Mouse (Mus musculus) midbrain, embryonic 14.5 days (tissue): ENCODE results near the gene Cntrob. TPM values are rescaled to one million over a fixed set of nuclear protein-coding genes. Genes with fewer than 3 reads are reported as not detected.

ENCODE experiments used
- ATAC-seq: fragments of 200-750 bp; cut with Nextera tagmentation; 2 replicates; pipeline ENCODE4 v1.8.0; 2017; ENCODE audit warnings: moderate number of reproducible peaks, moderate library complexity; ENCODE audit not compliant: low FRiP score, low TSS enrichment
- DNase-seq: peaks from one replicate; pipeline ENCODE4 v3.0.0-alpha.2; 2015
- H3K27ac ChIP-seq: fragments of 300-500 bp; sonication (generic); replicated peaks from 2 replicates; pipeline ENCODE4 v1.5.1; 2014; ENCODE audit warnings: mild to moderate bottlenecking, low read depth, low read length, moderate library complexity
- H3K27me3 ChIP-seq: fragments of 300-500 bp; sonication (generic); 2 replicates; pipeline ENCODE4 v1.6.1; 2014; ENCODE audit warnings: low read length, control low read depth, mixed read lengths; ENCODE audit not compliant: control insufficient read depth, insufficient read depth
- H3K36me3 ChIP-seq: fragments of 300-500 bp; sonication (generic); 2 replicates; pipeline ENCODE4 v1.6.1; 2014; ENCODE audit warnings: low read length, control low read depth; ENCODE audit not compliant: control insufficient read depth, insufficient read depth
- H3K4me1 ChIP-seq: fragments of 300-500 bp; sonication (generic); 2 replicates; pipeline ENCODE4 v1.6.1; 2014; ENCODE audit warnings: mild to moderate bottlenecking, antibody characterized with exemption, low read length, control low read depth; ENCODE audit not compliant: control insufficient read depth, insufficient read depth
- H3K4me2 ChIP-seq: fragments of 300-500 bp; sonication (generic); 2 replicates; pipeline ENCODE4 v1.6.1; 2014; ENCODE audit warnings: mild to moderate bottlenecking, low read length, moderate library complexity
- H3K4me3 ChIP-seq: fragments of 300-500 bp; sonication (generic); replicated peaks from 2 replicates; pipeline ENCODE4 v1.5.1; 2014; ENCODE audit warnings: low read depth, low read length
- H3K9ac ChIP-seq: fragments of 300-500 bp; sonication (generic); replicated peaks from 2 replicates; pipeline ENCODE4 v1.6.1; 2014; ENCODE audit warnings: mild to moderate bottlenecking, low read length, moderate library complexity
- H3K9me3 ChIP-seq: fragments of 300-500 bp; sonication (generic); 2 replicates; pipeline ENCODE4 v1.6.1; 2016; ENCODE audit warnings: low read length, control low read depth, mixed read lengths; ENCODE audit not compliant: control insufficient read depth
- WGBS: fragments of 180-500 bp; shearing (Covaris S2); extraction: QIAGEN DNeasy Blood & Tissue Kit; methylation state at CpG from one replicate; pipeline ENCODE4 v1.1.7; 2014; 5-methylcytosine and 5-hydroxymethylcytosine counted together
- polyA plus RNA-seq: library from polyadenylated mRNA; unstranded; fragments of >200 nt; fragmentation: Nextera tagmentation; extraction: Ambion mirVana; gene quantifications from 2 replicates; pipeline ENCODE4 v1.2.1, GENCODE M21; 2014

The Cntrob gene
- polyA plus RNA-seq = 14.9 and 18.6 TPM in 2 replicates

DNA sequence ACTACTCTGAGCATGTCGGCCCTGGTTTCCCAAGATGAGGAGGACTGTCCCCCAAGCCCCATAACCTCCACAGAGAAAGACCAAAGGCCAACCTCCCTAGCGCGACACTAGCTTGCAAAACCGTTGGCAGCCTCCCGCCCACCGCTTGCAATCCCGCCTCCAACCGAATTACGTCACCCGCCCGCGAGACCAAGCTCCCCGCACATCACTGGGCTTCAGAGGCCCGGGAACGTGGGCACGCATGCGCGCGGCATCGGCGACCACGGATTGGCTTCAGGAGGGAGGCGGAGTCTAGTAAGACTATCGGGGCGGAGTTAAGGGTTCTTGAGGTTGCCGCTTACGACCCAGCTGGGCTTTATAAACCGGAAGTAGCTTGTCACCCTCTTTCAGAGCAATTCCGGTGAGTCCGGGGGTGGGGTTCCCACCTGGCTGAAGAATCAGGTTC lies at the start of gene Cntrob, which contains the start of gene Trappc1:
Gene Cntrob, minus strand, starts transcription at position 109 of the 445 bp plus-strand sequence.
Gene Trappc1, plus strand, starts transcription at position 314 of the 445 bp plus-strand sequence.
- H3K27me3 ChIP-seq = peaks cover 12% of the 10 kb centered on the region
- WGBS = 0% methylated on average over 30 of the region's 30 CpGs
- H3K9ac ChIP-seq = peak within 1 kb of the TSS; percentile 67
- H3K9me3 ChIP-seq = no peaks in the 10 kb centered on the region
- DNase-seq = peak; percentile 99
- H3K27ac ChIP-seq = peak within 1 kb of the TSS; percentile 85
- peak within 1 kb of the TSS; percentile 81 for H3K4me2 ChIP-seq
- H3K4me1 ChIP-seq = peaks cover 26% of the 10 kb centered on the region
- H3K36me3 ChIP-seq = peaks cover 17% of the 10 kb centered on the region
- H3K4me3 ChIP-seq = peak within 1 kb of the TSS; percentile 60
- peak; percentile 93 for ATAC-seq

DNA sequence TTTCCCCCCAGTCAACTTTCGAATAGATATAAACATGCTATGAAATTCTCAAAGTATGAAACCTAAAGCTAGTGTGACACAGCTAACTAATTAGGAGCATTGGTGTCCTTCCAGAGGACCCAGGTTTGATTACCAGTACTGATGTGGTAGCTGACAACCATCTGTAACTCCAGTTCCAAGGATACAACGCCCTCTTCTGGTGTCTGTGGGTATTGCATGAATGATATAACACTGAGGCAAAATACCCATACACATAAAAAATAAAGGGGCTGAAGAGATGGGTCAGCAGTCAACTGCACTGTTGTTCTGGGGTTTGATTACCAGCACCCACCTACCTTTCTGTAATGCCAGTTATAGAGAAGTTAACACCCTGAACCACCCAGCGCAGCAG lies 49.2 kb upstream of the Cntrob start:
- Histone ChIP-seq H3K4me1 (peaks cover 26% of the 10 kb centered on the region), H3K27me3 (no peaks in the 10 kb centered on the region), H3K9ac (no peak overlapping the region), H3K4me2 (no peak overlapping the region), H3K4me3 (no peak overlapping the region), H3K36me3 (peaks cover 4% of the 10 kb centered on the region; the same call in 1 of the 2 replicates), H3K27ac (no peak overlapping the region; the same call in 1 of the 2 replicates), H3K9me3 (no peaks in the 10 kb centered on the region)
- DNase-seq (no peak), ATAC-seq (no peak)
- WGBS = 68% methylated on average over 3 of the region's 3 CpGs

DNA sequence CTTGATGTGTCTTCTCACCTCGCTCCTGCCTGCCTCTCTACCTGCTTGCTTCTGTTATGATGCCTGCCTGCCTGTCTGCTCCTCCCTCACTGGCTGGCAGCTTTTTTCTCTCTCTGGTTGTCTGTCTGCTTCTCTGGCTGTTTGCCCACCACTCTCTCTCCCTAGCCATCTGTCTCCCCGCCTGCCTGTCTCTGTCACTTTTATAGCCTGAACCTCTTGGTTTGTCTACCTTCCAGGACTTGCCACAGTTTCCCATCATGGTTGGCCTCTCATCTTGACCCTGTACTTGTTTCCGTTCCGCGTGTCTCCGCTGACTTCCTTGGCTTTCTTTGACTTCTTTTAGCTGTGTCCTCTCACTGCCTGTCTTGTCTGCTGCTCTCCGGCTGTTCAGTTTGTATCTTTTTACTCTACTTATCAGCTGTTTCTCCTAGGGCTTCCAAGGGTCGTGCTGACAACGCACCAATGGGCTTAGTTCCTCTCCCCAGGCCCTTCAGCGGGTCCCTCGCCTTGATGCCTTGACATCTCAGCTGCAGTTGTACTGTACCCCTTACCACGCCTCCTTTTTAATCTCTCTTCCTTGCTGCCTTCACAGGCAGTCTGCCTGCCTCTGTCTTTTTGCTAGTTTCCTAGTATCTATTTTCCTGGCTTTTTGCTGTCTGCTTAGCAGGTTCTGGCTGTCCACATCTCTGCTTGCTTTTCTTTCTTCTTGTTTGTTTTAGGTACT lies 48.6 kb upstream of the Cntrob start:
- Histone ChIP-seq H3K4me1 (peaks cover 27% of the 10 kb centered on the region), H3K27me3 (no peaks in the 10 kb centered on the region), H3K9ac (peak overlapping the region; percentile 37; the same call in 1 of the 2 replicates), H3K4me2 (peak overlapping the region; percentile 45), H3K9me3 (no peaks in the 10 kb centered on the region), H3K4me3 (no peak overlapping the region), H3K36me3 (peaks cover 4% of the 10 kb centered on the region; the same call in 1 of the 2 replicates), H3K27ac (peak overlapping the region; percentile 74)
- DNase-seq = peak; percentile 52
- 40% methylated on average over 12 of the region's 12 CpGs for WGBS
- ATAC-seq = no peak

DNA sequence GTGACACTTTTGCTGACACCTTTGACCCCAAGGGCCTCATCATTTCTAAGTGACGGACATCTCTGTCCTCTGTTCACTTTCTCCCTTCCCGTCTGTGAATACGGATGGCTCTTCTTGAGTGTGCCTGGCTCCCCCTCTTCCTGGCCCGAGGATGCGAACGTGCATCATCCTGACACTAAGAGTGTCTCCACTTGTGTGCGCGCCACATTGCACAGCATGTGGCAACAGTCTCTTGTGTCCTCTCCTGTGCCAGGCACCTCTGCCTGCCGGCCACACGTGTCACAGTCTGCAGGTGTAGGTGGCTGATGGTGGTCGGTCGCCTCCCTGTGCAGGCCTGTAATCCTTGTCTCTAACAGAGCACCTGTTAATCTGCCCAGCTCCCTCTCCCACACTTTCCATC lies 48.0 kb upstream of the Cntrob start:
- DNase-seq = no peak
- Histone ChIP-seq H3K9ac (peak overlapping the region; percentile 37; the same call in 1 of the 2 replicates), H3K4me3 (peak overlapping the region; percentile 1; the same call in 1 of the 2 replicates)

DNA sequence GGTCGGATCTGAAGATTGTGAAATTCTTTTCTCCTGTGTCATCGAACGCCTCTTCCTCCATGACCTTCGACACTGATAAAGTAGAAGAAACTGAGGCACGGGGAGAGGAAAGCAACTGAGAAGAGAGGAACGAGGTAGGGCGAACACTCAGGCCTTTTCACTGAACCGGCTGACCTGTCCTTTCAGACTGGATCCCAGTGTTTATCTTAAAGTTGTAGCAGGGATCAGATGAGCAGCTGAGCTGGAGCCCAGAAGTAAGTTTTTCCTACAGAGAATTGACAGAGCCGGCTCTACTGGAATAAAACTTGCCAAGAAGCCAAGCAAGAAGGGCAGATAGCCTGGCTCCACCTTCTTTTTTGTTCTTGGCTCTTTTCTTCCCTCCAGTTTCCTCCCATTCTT lies 47.2 kb upstream of the Cntrob start:
- no peaks in the 10 kb centered on the region for H3K9me3 ChIP-seq
- DNase-seq (no peak), ATAC-seq (no peak)
- 6% methylated on average over 9 of the region's 9 CpGs for WGBS
- H3K4me1 ChIP-seq = peaks cover 31% of the 10 kb centered on the region
- peaks cover 4% of the 10 kb centered on the region; the same call in 1 of the 2 replicates for H3K36me3 ChIP-seq
- no peaks in the 10 kb centered on the region for H3K27me3 ChIP-seq
- H3K9ac ChIP-seq = peak overlapping the region; percentile 18; the same call in 1 of the 2 replicates
- H3K4me3 ChIP-seq = no peak overlapping the region
- peak overlapping the region; percentile 74 for H3K27ac ChIP-seq
- H3K4me2 ChIP-seq = peak overlapping the region; percentile 45

More for the DNA sequence above, 48.0 kb upstream of the Cntrob start:
- Histone ChIP-seq H3K27me3 (no peaks in the 10 kb centered on the region), H3K36me3 (peaks cover 4% of the 10 kb centered on the region; the same call in 1 of the 2 replicates), H3K27ac (peak overlapping the region; percentile 74), H3K4me1 (peaks cover 27% of the 10 kb centered on the region), H3K9me3 (no peaks in the 10 kb centered on the region), H3K4me2 (peak overlapping the region; percentile 45)
- ATAC-seq = no peak
- WGBS = 25% methylated on average over 12 of the region's 12 CpGs

DNA sequence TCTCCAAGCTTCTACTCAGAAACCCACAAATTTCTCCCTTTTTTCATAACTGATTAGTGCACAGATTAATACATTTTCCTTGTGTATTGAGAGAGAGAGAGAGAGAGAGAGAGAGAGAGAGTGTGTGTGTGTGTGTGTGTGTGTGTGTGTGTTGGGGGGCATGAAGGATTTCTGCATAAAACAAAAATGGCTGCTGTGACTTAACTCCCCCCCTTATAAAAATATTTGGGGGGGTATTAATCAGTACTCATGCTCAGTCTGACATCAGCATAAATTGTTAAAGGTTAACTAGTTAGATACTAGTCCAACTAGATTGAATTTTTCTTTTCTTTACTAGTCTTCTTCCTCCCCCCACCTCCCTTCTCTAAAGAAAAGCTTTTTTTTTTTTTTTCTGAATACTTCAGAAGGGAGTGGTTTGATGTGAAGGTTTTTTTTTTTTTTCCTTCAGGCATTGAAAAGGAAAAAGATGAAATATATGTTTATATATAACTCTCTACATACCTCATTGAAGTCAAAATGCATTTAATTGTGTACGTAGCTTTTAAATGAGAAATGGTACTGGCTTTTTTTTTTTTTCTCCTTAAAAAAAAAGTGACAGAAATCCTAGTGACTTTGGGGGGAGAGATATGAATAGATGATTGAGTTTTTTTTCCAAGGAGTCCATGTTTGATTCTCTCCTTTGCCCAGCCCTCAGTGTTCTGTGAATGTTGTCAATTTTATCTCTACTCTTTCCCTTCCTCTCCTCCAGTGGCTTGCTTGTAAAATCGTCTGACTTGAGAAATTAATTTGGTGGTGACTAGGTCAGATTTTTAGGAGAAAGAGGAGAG lies 46.6 kb upstream of the Cntrob start:
- peak overlapping the region; percentile 96 for H3K4me2 ChIP-seq
- peaks cover 4% of the 10 kb centered on the region; the same call in 1 of the 2 replicates for H3K36me3 ChIP-seq
- H3K27me3 ChIP-seq = no peaks in the 10 kb centered on the region
- 25% methylated on average over 2 of the region's 2 CpGs for WGBS
- H3K4me1 ChIP-seq = peaks cover 37% of the 10 kb centered on the region
- no peaks in the 10 kb centered on the region for H3K9me3 ChIP-seq
- ATAC-seq (no peak), DNase-seq (peak; percentile 62)
- peak overlapping the region; percentile 99 for H3K4me3 ChIP-seq
- H3K9ac ChIP-seq = peak overlapping the region; percentile 100
- peak overlapping the region; percentile 100 for H3K27ac ChIP-seq

DNA sequence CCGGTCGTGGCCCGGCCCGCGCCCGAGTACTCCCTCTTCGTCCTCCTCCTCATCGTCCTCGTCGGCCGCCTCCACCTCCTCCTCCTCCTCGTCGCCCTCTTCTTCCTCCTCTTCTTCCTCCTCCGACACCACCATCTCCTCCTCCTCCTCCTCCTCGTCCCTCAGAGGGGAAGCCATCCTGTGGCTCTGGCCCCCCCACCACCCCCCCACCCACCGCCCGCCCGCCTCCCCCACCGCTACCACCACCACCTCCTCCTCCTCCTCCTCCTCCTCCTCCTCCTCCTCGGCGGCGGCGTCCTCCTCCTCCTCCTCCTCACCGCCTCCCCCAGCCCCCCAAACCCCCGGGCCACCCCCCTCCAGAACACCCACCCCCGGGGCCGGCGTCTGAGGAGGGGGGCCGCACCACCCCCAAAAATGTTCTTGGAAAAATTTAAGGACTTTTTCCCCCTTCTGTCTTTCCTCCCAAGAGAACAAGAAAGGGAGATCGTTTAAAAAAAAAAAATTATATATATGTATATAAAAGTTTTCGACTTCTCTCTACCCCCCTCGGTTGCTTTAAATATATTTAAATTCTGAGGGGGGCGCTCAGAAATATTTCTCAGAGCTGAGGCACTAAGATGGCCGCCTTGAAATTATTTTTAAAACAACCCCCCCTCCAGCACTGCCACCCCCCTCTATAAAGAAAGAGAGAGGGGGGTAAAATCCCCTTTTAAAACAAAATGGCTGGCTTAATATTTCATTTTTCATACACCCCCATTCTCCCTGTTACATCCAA lies 45.8 kb upstream of the Cntrob start, which contains the start of gene Chd3:
Gene Chd3, minus strand, starts transcription at position 192 of the 775 bp plus-strand sequence.
- ATAC-seq (no peak), DNase-seq (peak; percentile 56)
- H3K27ac ChIP-seq = peak within 1 kb of the TSS; percentile 100
- WGBS = under 1% methylated on average over 22 of the region's 34 CpGs
- peak within 1 kb of the TSS; percentile 99 for H3K4me3 ChIP-seq
- no peaks in the 10 kb centered on the region for H3K27me3 ChIP-seq
- peaks cover 4% of the 10 kb centered on the region; the same call in 1 of the 2 replicates for H3K36me3 ChIP-seq
- H3K9me3 ChIP-seq = no peaks in the 10 kb centered on the region
- H3K4me2 ChIP-seq = peak within 1 kb of the TSS; percentile 96
- peaks cover 45% of the 10 kb centered on the region for H3K4me1 ChIP-seq
- H3K9ac ChIP-seq = peak within 1 kb of the TSS; percentile 100
